In the genomic region with DNA sequence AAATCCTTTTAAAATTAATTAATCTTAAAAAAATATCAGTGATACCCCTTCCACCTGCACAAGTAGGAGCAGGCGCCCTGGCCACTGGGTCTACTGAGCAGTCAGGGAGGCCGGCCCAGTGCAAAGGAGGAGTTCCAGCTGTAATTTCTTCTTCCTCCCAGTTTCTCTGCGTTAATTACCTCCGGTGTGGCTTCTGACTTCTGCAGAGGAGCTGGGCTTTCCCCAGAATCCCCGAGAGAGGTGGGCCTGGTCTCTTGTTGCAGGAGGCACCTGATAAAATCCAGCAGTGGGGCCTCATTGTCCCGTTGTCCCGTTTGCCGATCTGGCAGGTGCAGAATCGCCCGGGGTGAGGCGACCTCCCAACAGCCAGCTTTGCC, we compare ENCODE assay signal across 9 mouse cellular contexts. TPM values are rescaled to one million over a fixed set of nuclear protein-coding genes. Genes with fewer than 3 reads are reported as not detected.
DNase-seq lines count a peak whose midpoint lies in the region; ATAC-seq and TF ChIP-seq lines count a peak whose summit lies in the region.
"Had no signal": no experiment of that assay in that cellular context is flagged by ENCODE, and none has a peak within 500 bp of the region (broad histone marks: within the 10 kb centered on the region; RNA-seq: fewer than 3 reads in every experiment).

No protein-coding gene starts in this region.

- no peak for TF ChIP-seq CTCF in kidney, postnatal 0 days (IDR thresholded peaks at IDR 0.05; ENCODE audit: low read depth)

- no peak for ATAC-seq in kidney, postnatal 0 days (replicated peaks; ENCODE audit: low FRiP score, low read depth)
- no peak for ATAC-seq in intestine, embryonic 14.5 days (replicated peaks; ENCODE audit: low FRiP score, low TSS enrichment, low read depth)
- no peak for ATAC-seq in neural tube, embryonic 13.5 days (ENCODE audit: low read depth)

- 9% methylated on average over 11 of the region's 11 CpGs for WGBS in kidney, postnatal 0 days
- WGBS in embryonic facial prominence, embryonic 10.5 days, result 8% methylated on average over 11 of the region's 11 CpGs
- WGBS in intestine, embryonic 14.5 days, result 8% methylated on average over 11 of the region's 11 CpGs
- 10% methylated on average over 11 of the region's 11 CpGs for WGBS in neural tube, embryonic 13.5 days

- H3K4me1 ChIP-seq in kidney, postnatal 0 days (replicated peaks; ENCODE audit: insufficient read depth, low read length), result peaks cover 7% of the 10 kb centered on the region; the same call in 1 of the 2 replicates
- peaks cover 78% of the 10 kb centered on the region for H3K4me1 ChIP-seq in embryonic facial prominence, embryonic 10.5 days
- H3K4me1 ChIP-seq in intestine, embryonic 14.5 days (replicated peaks; ENCODE audit: control insufficient read depth, insufficient read depth, low read length), result peaks cover 31% of the 10 kb centered on the region
- peaks cover 75% of the 10 kb centered on the region for H3K4me1 ChIP-seq in neural tube, embryonic 13.5 days (replicated peaks)

- H3K27me3 ChIP-seq in kidney, postnatal 0 days (ENCODE audit: insufficient read depth, low read length), result no peaks in the 10 kb centered on the region
- peaks cover 5% of the 10 kb centered on the region; the same call in 1 of the 2 replicates for H3K27me3 ChIP-seq in embryonic facial prominence, embryonic 10.5 days (replicated peaks; ENCODE audit: low read depth, poor library complexity, severe bottlenecking)
- H3K27me3 ChIP-seq in intestine, embryonic 14.5 days (replicated peaks; ENCODE audit: control insufficient read depth, insufficient read depth, low read length), result no peaks in the 10 kb centered on the region
- peaks cover 33% of the 10 kb centered on the region for H3K27me3 ChIP-seq in neural tube, embryonic 13.5 days

- no peaks in the 10 kb centered on the region for H3K36me3 ChIP-seq in kidney, postnatal 0 days (ENCODE audit: insufficient read depth, low read length)
- H3K36me3 ChIP-seq in embryonic facial prominence, embryonic 10.5 days (replicated peaks), result no peaks in the 10 kb centered on the region
- no peaks in the 10 kb centered on the region for H3K36me3 ChIP-seq in intestine, embryonic 14.5 days (ENCODE audit: control insufficient read depth, insufficient read depth, low read length)
- no peaks in the 10 kb centered on the region for H3K36me3 ChIP-seq in neural tube, embryonic 13.5 days

- no peak overlapping the region for H3K27ac ChIP-seq in kidney, postnatal 0 days
- H3K27ac ChIP-seq in embryonic facial prominence, embryonic 10.5 days (replicated peaks), result peak overlapping the region; percentile 85
- peak overlapping the region; percentile 63 for H3K27ac ChIP-seq in intestine, embryonic 14.5 days (ENCODE audit: low read depth)
- peak overlapping the region; percentile 91 for H3K27ac ChIP-seq in neural tube, embryonic 13.5 days (replicated peaks)

- H3K9me3 ChIP-seq in kidney, postnatal 0 days (replicated peaks; ENCODE audit: low read length), result no peaks in the 10 kb centered on the region; the same call in 1 of the 2 replicates
- peaks cover 7% of the 10 kb centered on the region; the same call in 1 of the 2 replicates for H3K9me3 ChIP-seq in embryonic facial prominence, embryonic 10.5 days
- H3K9me3 ChIP-seq in intestine, embryonic 14.5 days (ENCODE audit: control insufficient read depth, low read length), result no peaks in the 10 kb centered on the region
- H3K9me3 ChIP-seq in neural tube, embryonic 13.5 days, result no peaks in the 10 kb centered on the region; the same call in 1 of the 2 replicates

- H3K9ac ChIP-seq in kidney, postnatal 0 days (ENCODE audit: low read depth, low read length), result no peak overlapping the region
- H3K9ac ChIP-seq in intestine, embryonic 14.5 days (ENCODE audit: low read length), result peak overlapping the region; percentile 27
- H3K9ac ChIP-seq in neural tube, embryonic 13.5 days, result peak overlapping the region; percentile 43

- H3K4me3 ChIP-seq in kidney, postnatal 0 days (replicated peaks; ENCODE audit: low read depth, low read length), result 0 out of 2 replicates have a peak overlapping the region, but pooled peaks have one; percentile 13
- H3K4me3 ChIP-seq in embryonic facial prominence, embryonic 10.5 days, result peak overlapping the region; percentile 49
- H3K4me3 ChIP-seq in intestine, embryonic 14.5 days (ENCODE audit: low read depth, low read length), result peak overlapping the region; percentile 25
- H3K4me3 ChIP-seq in neural tube, embryonic 13.5 days, result peak overlapping the region; percentile 17

- DNase-seq in kidney, postnatal 0 days (ENCODE audit: low spot score), result no peak
- no peak for DNase-seq in kidney, postnatal 14 days
- peak; percentile 29 for DNase-seq in embryonic facial prominence, embryonic 10.5 days (ENCODE audit: low spot score)
- no peak for DNase-seq in intestine, embryonic 14.5 days (ENCODE audit: low spot score)
- DNase-seq in retina, postnatal 1 day, result no peak
- DNase-seq in embryo, embryonic 10 days (ENCODE audit: low spot score), result no peak
- DNase-seq in left cerebral cortex, adult 8-10 months (ENCODE audit: low spot score in 2 of 2), result no peak

- H3K4me2 ChIP-seq in kidney, postnatal 0 days (ENCODE audit: low read length), result peak overlapping the region; percentile 51
- H3K4me2 ChIP-seq in intestine, embryonic 14.5 days (ENCODE audit: low read length), result peak overlapping the region; percentile 59
- peak overlapping the region; percentile 49 for H3K4me2 ChIP-seq in neural tube, embryonic 13.5 days

RNA-seq across cellular contexts. Expression of a gene that starts 1.9 kb away (rescaled TPM):
- not detected in 2 replicates for polyA plus RNA-seq in kidney, postnatal 0 days (2015; fragmentation: Nextera tagmentation; extraction: Ambion mirVana)
- polyA plus RNA-seq in embryonic facial prominence, embryonic 10.5 days (2016; fragmentation: Nextera tagmentation; extraction: Ambion mirVana), result 0.06 TPM in 2 replicates
- polyA plus RNA-seq in intestine, embryonic 14.5 days (2014; fragmentation: Nextera tagmentation; extraction: Ambion mirVana), result 0.12 TPM in 1 of 2 replicates, not detected in the other
- polyA plus RNA-seq in neural tube, embryonic 13.5 days (2015; fragmentation: Nextera tagmentation; extraction: Ambion mirVana), result not detected in 2 replicates
- under 1 TPM in 3 of 4 experiments, not detected in 1; 0.14 to 0.26 (median 0.16) TPM for total RNA-seq in left cerebral cortex, adult 8-10 months (2022)
- total RNA-seq: heart, postnatal 36 days had no signal
